Mouse (Mus musculus) c-Kit-negative CD71-positive TER-119-positive erythroid progenitor cells, embryonic 14.5 days (primary cell): ENCODE results near the gene Gak.

Source experiments
- DNase-seq: peaks from one replicate; pipeline ENCODE4 v3.0.0-alpha.2; 2013; ENCODE audit warnings: low read depth, low spot score

Gak gene

DNA sequence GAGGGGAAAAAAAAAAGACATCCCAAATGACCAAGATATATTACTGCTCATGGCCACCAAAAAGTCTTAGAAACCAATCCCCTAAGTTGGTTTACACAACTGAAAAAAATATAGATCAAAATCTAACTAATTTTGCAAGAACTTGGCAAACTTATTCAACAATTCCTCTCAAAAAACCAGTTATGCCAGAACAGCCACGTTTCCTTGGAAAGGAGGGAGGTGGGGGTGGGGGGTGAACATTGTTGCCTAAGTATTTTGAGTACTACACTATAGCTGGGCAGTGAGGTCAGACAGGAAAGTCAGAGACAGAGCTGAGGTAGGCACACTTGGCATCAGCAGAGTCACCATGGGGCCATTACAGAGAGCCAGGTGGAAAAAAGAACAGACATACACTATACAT lies 29.6 kb downstream of the Gak start:
- DNase-seq = no peak

DNA sequence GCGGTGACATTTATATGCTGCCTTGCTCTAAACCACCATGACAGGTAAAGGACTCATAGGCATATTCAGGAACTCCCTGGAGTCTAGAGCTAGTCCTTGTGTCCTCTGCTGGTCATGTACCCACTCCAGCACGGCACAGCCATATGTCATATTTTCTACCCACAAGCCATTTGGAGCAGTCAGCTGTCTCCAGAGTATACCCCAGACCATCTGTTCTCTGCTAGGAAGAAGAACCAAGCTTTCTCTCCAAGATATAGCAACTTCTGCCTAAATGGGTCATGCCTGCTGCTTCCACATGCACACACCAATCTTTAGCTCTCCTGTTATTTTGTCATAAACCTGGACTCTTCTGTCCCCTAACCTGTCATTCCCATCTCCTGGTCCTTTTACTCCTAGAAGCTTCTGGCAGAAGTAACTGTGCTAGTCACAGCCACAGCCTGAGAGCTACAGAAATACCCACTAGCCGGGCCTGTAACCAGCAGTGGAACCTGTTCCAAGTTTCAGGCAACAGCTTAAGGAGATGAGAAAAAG lies 48.1 kb downstream of the Gak start:
- DNase-seq = no peak

DNA sequence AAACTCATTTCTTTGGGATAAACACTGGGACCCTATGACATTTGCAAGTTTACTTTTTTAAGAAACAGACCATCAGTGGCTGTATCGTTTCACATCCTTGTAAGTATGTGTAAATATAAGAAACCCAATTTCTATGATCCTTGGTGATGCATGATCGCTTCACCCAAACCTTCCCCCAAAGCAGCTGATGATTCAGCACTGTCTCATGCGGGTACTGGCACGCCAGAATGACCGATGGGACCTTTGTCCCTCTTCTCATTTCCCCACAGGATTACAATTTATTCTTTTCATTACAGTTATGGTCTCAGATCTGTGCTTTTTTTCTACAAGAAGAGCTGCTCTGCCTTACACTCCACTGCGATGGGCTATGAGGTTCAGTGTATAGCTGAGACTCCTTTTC lies 56.5 kb downstream of the Gak start:
- DNase-seq = no peak

DNA sequence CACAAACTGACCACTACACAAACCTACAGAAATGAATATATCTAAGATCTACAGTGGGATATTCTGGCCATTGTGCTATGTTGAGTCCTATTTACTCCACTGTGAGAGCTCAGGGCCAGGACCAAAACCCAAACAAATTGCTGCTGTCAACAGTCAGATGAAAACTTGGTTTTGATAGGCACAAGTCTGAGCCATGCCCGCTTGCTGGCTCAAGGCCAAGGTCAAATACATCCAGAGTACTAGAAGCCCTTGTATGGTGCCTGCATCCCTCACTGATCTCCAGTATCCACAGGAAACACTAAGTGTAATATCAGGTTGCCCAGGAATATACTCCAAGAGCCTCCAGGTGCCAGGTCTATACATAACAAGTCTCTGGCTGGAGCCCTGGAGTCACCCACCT lies 58.6 kb downstream of the Gak start:
- DNase-seq = no peak

DNA sequence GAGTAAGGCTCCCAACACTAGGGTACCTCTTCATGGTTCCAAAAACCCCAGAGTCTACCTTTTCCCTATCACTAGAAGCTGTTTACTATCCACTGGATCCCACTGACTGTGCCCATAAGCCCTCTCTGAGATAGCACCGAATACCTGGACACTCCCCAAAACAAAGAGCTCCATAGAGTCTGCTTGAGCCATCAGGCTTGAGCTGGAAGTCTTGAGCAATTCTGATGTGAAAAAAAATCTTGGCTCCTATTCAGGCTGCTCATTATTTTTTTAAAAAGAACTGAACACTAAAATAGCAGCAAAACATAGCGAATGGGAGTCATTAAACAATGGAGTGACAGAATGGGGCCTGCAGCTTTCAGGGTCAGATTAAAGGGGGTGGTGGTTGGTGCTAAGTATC lies 62.5 kb downstream of the Gak start:
- DNase-seq = no peak

DNA sequence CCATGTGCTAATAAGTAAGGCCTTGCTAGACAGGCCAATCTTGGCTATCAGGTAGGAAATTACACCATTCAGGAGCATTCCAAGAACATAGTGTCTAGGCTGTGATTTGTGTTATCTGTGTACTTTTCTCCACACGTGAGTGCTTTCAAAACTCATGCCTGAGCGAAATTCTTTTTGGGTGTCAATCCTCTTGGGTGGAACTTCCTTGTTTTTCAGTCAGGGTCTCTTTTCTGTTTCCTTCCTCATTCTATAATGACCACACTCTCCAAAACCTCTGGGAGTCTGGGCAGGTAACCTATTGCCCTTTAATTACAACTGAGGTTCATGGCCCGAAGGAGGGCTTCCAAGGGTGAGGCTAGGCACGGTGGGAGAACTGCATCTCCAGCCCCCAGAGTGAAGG lies 63.0 kb downstream of the Gak start:
- no peak for DNase-seq

DNA sequence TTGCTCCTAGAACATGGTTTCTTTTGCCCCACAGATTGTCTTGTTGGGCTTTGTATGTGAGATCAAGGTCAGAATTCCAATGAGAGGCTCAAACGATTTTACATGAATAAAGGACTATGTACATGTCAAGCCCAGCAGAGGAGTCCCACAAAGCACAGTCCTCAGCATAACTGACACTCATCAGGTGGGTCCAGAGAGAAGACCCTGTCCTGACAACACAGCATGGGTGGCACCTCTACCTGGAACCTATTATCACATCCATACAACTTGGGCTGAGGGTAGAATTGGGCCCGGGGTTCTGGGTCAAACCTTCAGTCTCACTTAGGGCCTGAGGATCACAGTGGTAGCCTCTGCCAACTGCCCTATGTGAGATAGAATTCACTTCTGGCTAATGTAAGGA lies 64.2 kb downstream of the Gak start:
- no peak for DNase-seq

DNA sequence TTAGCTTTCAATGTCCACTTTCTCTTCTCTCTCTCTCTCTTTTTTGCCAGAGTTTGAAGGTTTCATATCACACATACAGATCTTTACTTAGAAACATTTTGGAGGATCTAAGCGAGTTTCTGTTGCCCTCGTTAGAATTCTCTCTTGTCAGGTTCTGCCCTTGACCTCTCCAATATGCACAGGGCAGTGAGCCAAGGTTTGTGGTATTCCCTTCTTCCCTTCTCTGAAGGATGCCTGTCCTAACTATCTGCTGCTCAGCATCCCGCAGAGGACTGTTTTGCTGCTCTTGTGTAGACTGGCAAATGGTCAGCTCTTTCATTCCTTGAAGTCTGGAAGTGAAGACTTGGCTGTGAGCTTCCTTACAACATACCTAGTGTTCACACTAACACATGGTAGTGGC lies 65.2 kb downstream of the Gak start:
- no peak for DNase-seq

DNA sequence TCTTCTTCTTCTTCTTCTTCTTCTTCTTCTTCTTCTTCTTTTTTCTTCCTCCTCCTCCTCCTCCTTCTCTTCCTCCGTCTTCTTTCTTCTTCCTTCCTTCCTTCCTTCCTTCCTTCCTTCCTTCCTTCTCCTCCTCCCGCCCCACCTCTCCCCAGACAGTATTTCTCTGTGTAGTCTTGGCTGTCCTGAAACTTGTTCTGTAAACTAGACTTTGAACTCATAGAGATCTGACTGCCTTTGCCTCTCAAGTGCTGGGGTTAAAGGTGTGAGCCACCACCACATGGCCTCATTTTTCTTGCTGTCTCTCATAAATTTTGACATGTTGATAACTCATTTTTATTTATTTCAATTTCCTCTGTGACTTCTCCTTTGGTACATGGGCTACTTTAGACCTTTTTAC lies 67.1 kb downstream of the Gak start:
- DNase-seq = no peak

DNA sequence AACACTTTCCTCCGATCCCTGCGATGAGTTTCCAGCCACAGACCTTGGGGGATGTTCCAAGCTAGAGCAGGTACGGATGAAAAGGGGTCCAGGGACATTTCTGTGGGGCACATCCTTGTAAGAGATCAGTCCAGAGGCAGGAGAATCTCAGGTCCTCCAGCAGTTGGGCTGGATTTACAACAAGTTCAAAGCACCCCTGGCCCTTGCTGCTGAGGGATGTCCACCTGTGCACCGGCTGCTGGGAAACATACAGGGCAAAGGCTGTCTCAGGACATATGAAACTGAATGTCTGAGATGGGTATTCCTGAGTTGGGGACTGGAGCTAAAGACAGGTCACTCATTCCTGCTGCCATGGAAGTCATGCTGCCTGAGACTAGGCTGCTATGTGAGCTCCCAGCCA lies 72.6 kb downstream of the Gak start:
- no peak for DNase-seq

DNA sequence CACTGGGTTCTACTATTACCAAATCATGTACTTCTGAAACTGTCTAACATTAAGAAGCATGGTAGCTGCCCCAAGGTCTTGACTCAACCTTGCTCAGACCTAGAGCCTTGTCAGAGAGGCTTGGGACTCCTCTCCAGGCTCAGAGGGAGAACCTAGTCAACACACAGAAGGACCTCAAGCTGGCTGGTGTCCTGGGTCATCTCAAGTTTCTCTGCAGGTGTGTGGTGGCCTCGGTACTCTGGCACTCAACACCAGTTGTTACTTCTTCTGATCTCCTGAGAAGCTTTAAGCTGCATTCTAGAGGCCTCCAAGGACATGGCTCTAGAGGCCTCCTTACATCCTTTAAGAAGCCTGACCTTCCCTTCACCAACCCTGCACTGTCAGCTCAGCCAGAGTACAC lies 75.5 kb downstream of the Gak start:
- DNase-seq = no peak

DNA sequence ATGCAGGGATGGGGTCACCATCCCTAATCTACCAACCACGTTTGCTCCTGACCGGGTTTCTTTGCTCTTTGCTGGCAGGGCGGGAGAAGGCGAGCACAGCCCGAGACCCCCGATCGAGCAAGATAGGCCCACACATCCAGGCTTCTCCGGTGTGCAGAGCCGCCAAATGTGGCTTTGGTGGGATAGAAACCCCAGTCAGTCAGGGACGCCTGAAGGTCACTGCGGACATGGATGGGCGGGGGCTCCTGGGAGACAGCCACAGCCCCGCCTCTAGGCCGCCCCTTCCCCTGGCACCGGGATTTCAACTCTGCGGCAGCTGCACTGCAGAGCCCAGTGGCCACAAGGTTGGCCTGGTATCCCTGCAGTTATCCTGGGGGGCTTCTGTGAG lies 79.4 kb downstream of the Gak start:
- no peak for DNase-seq

DNA sequence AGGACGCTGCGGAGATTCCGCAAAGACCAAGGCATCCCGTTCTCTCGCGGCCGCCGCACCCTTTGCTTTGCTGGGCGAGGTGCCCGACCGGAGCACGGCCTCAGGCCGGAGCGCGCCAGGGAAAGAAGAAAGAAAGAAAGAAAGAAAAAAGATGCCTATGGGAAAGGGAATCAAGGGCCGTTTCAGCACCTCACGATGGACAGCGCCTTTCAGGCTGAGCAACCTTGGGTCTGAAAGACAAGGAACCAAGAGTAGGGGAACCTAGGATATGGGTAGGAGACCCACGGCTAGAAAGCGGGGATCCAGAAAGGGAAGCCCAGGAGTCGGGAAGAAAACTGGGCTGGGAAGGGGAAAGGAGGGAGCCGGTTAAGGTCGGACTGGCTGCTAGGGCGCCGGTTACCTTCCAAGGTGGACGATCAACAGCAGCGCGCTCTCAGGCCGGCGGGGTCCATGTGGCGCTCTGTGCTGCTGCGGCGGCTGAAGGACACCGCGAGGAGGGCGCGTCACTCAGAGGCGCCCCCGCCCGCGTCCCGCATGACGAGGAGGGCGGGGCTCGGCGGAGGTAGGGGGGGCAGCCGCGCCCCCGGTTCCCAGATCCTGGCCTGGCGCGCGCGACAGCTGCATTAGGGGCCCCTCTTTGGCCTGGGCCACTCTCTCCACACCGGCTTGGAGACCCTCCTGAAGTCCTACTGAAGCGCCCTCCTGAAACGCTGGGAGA lies 79.9 kb downstream of the Gak start, which contains the start of gene Cplx1:
Gene Cplx1 (minus strand): TSS at position 536 of the 718 bp plus-strand sequence.
- DNase-seq = no peak

DNA sequence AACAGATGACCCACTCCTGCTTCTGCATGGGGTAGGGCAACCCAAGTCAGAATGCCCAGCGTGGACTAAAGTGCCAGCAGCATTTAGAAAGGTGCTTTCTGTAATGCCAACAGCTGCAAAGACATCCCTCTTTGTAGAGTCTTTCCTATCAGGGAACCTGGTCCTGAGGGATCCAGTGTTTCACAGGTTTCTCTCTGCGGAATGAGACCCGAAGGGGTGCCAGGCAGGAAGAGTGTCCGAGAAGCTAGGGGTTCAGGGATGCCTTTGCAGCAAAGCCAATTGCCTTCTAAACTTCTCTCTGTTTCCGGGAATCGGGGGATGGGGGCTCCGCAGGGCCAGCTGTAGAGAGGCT lies 80.4 kb downstream of the Gak start:
- no peak for DNase-seq

DNA sequence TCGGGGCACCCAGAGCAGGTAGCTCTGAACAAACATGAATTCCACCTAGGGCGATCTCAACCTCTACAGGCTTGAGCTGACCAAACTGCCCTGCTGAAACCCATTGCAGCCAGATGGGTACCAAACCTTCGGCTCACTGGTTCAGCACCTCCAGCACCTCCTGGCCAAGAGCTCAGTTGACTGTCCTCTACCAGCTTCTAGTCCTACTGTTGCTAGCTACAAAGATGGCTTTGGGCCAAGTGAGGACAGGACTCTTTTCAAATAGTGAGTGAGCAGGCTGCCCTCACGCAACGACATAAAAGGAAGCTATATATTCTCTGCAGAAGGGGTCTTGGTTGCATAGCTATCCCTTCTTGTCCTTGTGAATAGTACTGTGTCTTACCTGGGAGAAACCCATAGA lies 81.9 kb downstream of the Gak start:
- DNase-seq = no peak

DNA sequence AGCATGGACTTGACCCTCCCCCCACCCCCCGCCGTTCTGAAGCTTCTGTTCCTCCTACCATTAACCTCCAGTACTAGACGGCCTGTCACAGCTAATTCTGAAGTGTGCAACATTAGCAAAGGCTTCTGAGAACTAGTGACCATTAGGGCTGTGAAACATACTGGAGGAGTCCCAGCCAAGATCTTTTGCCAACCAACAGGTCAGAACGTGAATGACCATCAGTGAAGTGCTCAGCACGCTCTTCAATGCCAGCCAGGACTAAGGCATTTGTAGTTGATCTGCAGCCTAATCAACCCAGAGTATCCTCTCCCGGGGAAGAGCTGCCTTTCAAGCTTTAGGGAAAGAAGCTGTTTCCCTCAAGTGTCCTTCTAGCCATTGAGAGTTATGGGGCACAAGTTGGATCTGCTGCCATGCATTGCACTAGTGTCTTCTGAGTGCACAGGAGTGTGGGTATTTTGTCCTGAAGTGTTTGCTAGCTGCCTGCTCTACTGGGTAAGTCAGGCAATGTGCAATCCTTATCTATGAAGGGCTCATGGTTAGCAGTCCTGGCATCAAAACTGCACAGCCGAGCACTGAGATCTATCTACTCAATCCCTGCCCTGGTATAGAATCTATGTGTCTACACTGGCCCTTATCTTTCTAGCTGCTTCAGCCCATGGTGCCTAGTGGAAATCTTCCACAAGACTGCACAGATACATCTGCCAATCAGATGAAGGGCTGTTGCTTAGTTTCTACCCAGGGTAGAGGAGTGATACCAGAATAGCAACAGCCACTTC lies 85.9 kb downstream of the Gak start:
- DNase-seq = no peak

DNA sequence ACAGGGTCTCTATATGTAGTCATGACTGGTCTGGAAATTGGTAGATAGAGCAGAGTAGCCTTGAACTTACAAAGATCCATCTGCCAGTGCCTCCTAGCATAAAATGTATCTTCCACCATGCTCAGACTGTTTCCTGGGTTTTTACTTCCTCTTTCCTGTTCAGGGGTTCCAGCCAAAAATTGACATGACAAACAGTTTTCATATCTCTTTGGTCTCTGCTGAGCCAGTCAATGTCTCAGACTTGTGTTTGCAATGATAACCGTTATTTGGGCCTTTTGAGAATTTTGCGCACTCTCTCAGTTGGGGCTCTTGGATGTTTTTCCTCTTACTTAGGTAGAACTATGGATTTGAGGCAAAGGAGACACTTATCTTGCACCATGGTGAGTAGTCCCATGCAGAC lies 95.4 kb downstream of the Gak start:
- DNase-seq = no peak

DNA sequence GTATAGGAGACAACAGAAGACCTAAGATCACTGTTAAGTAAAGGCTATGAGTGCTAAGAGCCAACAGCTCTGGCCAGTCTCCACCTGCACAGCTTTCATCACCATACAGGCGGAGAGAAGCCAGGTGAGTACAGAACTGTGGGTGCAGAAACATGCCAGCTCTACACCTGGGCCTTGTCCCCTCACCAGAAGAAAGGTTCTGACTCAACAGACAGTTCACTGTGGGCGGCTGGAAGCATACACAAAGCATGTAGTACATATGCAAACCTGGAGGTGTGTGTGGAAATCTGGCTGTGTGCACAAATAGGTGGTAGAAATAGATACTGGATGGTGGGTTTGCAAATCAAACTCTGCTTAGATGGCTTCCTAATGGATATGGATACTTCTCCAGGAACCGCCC lies 107.0 kb downstream of the Gak start:
- DNase-seq = no peak

DNA sequence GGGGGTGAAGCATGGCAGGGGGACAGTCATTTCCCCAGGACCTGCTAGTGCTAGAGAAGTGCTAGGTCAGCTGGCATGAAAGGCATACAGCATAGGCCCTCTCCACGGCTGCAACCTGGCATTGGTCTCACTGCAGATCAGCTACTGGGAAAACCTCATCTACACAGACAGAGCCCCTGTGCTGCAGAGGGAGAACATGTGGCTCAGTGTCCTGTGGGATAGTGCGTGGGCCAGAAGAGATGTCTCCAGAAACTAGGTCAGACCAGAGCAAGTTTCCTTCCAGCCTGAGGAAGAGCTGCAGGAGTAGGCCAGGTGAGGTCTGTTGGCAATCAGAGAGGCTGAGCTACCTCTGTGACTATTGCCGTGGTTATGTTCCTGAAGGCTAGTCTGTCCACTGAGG lies 107.7 kb downstream of the Gak start:
- no peak for DNase-seq

DNA sequence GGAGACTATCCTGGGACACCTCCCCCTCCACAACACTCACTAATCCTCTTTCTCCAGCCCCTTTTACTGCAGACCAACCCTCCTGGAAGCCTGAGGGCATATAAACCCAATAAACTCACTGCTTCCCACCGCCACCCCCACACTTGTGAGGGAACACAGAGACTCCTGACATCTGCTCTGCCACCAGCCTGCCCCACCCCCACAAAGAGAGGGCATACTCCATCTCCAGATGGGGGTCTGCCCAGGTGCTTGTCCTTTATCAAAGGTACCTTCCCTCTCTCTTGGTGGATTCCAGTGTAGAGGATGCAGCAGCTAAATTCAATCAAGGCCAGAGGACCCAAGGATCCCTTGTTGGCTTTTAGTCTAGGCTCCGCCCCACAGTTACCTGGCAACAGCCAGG lies 108.5 kb downstream of the Gak start:
- no peak for DNase-seq

DNA sequence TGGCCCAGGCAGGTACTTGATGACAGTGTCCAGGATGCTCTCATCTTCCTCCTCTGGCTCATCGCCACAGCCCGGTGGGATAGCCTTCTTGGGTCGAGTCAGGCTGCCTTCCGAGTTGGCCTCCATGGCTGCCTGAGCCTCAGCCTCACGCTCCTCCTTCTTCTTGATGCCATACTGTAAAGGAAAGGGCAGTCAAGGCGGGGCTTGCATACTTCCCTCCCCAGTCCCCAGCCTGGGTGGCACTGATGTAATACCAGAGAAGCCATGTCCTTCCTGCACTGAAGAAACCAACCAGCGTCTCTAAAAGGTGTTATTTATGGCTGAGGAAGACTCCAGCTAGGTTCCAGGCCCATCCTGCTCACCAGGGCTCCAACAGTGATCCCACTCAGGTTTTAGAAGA lies 109.4 kb downstream of the Gak start:
- DNase-seq = no peak
